Mouse (Mus musculus): ENCODE measurements at regions not wholly inside any gene's neighbourhood (a gene's known extent, or its start where the extent isn't known, plus 50 kb on each side); places are given as distances from the start of the nearest gene placed in this dataset.

- no peak for TF ChIP-seq GATA1 (IDR thresholded peaks at IDR 0.05; ENCODE audit: low read length)
Measured at GRCm38 (mm10) chr5:64438446-64439134, 282.5 kb downstream of the Tbc1d1 start.

- no peak for TF ChIP-seq GATA1 (IDR thresholded peaks at IDR 0.05; ENCODE audit: low read length)
Measured at GRCm38 (mm10) chr5:64447847-64448246, 291.7 kb downstream of the Tbc1d1 start.

- TF ChIP-seq GATA1 (IDR thresholded peaks at IDR 0.05; ENCODE audit: low read length): no peak
Measured at GRCm38 (mm10) chr5:64452668-64453334, 296.7 kb downstream of the Tbc1d1 start.

- TF ChIP-seq GATA1 (IDR thresholded peaks at IDR 0.05; ENCODE audit: low read length): no peak
Measured at GRCm38 (mm10) chr5:64459807-64460206, 303.7 kb downstream of the Tbc1d1 start.

- TF ChIP-seq GATA1 (IDR thresholded peaks at IDR 0.05; ENCODE audit: low read length): no peak
Measured at GRCm38 (mm10) chr5:64460891-64461290, 304.8 kb downstream of the Tbc1d1 start.

GRCm38 (mm10) chr5:64461592-64461991 lies 305.5 kb downstream of the Tbc1d1 start:
- TF ChIP-seq GATA1 (IDR thresholded peaks at IDR 0.05; ENCODE audit: low read length): no peak

- no peak for TF ChIP-seq GATA1 (IDR thresholded peaks at IDR 0.05; ENCODE audit: low read length)
Measured at GRCm38 (mm10) chr5:64462411-64462810, 306.3 kb downstream of the Tbc1d1 start.

- no peak for TF ChIP-seq GATA1 (IDR thresholded peaks at IDR 0.05; ENCODE audit: low read length)
Measured at GRCm38 (mm10) chr5:64463570-64463969, 307.5 kb downstream of the Tbc1d1 start.

- TF ChIP-seq GATA1 (IDR thresholded peaks at IDR 0.05; ENCODE audit: low read length): no peak
Measured at GRCm38 (mm10) chr5:64466320-64466719, 310.2 kb downstream of the Tbc1d1 start.

- no peak for TF ChIP-seq GATA1 (IDR thresholded peaks at IDR 0.05; ENCODE audit: low read length)
Measured at GRCm38 (mm10) chr5:64467856-64468255, 311.8 kb downstream of the Tbc1d1 start.

GRCm38 (mm10) chr5:64468307-64468706 lies 312.2 kb downstream of the Tbc1d1 start:
- no peak for TF ChIP-seq GATA1 (IDR thresholded peaks at IDR 0.05; ENCODE audit: low read length)

GRCm38 (mm10) chr5:64472008-64472407 lies 315.9 kb downstream of the Tbc1d1 start:
- no peak for TF ChIP-seq GATA1 (IDR thresholded peaks at IDR 0.05; ENCODE audit: low read length)

GRCm38 (mm10) chr5:64472415-64472814 lies 316.3 kb downstream of the Tbc1d1 start:
- no peak for TF ChIP-seq GATA1 (IDR thresholded peaks at IDR 0.05; ENCODE audit: low read length)

- TF ChIP-seq GATA1 (IDR thresholded peaks at IDR 0.05; ENCODE audit: low read length): no peak
Measured at GRCm38 (mm10) chr5:64474868-64475267, 318.8 kb downstream of the Tbc1d1 start.

GRCm38 (mm10) chr5:64475736-64476519 lies 319.8 kb downstream of the Tbc1d1 start:
- no peak for TF ChIP-seq GATA1 (IDR thresholded peaks at IDR 0.05; ENCODE audit: low read length)

GRCm38 (mm10) chr5:64476641-64477369 lies 320.7 kb downstream of the Tbc1d1 start:
- TF ChIP-seq GATA1 (IDR thresholded peaks at IDR 0.05; ENCODE audit: low read length): no peak

Data from G1E-ER4 (cell line).